ENCODE assay signal across 1 mouse cellular context in the genomic region with DNA sequence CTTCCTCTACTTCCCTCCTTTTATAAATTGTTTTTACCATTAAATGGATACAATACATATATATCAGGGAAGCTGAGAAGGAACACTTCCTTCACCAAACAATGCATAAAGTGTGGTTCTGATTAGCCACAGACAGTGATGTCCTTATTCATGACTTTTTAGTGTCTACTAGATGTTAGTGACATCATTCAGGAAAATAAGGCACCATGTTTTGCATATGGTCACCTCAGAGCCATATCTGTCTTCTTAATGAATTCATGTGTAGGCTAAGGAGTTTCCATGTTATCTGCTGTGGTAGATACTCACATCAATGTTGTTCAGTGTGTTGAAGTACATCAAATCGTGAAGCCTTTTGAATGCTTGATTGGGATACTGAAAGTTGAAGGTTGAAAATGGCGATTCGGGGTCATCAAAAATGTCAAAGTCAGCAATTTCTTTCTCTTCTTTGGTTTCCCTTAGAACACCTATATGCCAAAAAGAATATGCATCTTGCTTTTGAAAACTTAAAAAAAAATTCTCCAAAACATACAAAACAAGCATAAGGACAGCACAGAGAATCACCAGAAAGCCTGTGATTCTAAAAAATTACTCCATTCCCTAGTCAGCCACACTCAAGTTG.
TF ChIP-seq lines count a peak whose summit lies in the region.

No protein-coding gene starts in this region.

TF ChIP-seq in CH12.LX, 34 proteins besides CTCF, POLR2A, EP300 and RAD21 (continued from another document):
- TF ChIP-seq RCOR1 (conservative IDR thresholded peaks at IDR 0.05; ENCODE audit: low read depth, low read length) (no peak), ETS1 (conservative IDR thresholded peaks at IDR 0.05; ENCODE audit: low read depth, low read length) (peak; percentile 83), GABPA (IDR thresholded peaks at IDR 0.05; ENCODE audit: insufficient replicate concordance, low read depth, low read length) (no peak), MEF2A (IDR thresholded peaks at IDR 0.05; ENCODE audit: borderline replicate concordance, low read depth, low read length) (peak; percentile 83), POLR2AphosphoS2 (IDR thresholded peaks at IDR 0.05; ENCODE audit: low read depth, low read length) (no peak), ZNF384 (IDR thresholded peaks at IDR 0.05; ENCODE audit: low read depth, low read length) (no peak), USF1 (IDR thresholded peaks at IDR 0.05; ENCODE audit: low read depth, low read length) (no peak), USF2 (conservative IDR thresholded peaks at IDR 0.05; ENCODE audit: low read depth, low read length) (no peak), CHD2 (IDR thresholded peaks at IDR 0.05; ENCODE audit: low read length) (peak; percentile 23; the same call in 1 of the 2 replicates), ELF1 (IDR thresholded peaks at IDR 0.05; ENCODE audit: low read depth, low read length) (no peak), BHLHE40 (IDR thresholded peaks at IDR 0.05; ENCODE audit: low read depth, low read length) (0 out of 2 replicates have a peak, but pooled peaks have one; percentile 40), TBP (conservative IDR thresholded peaks at IDR 0.05; ENCODE audit: low read depth, low read length) (no peak; the same call in 1 of the 2 replicates), NELFE (IDR thresholded peaks at IDR 0.05; ENCODE audit: low read depth, low read length) (no peak), ZC3H11A (IDR thresholded peaks at IDR 0.05; ENCODE audit: low read depth, low read length) (no peak), MAFK (IDR thresholded peaks at IDR 0.05; ENCODE audit: insufficient replicate concordance, low read length) (peak; percentile 90), KAT2A (IDR thresholded peaks at IDR 0.05; ENCODE audit: insufficient replicate concordance, low read length) (no peak)
